Mouse (Mus musculus): Measurements from ENCODE around the gene Myoz1.

DNA sequence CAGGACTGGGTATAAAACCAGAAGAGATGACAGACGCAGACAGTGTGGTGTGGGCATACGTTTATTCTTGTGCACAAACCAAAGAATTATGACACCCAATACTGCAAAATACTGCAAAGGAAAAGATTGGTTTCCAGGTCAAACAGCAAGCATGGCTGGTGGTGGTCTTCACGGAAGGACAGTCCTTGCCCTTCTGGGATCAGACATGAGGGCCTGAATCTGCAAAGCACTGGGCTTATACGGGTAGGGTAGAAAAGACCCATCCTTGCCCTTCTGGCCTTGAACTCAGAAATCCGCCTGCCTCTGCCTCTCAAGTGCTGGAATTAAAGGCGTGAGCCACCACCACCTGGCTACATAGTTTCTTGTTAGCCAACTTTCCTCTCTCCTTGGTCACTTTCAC, 2.6 kb upstream of the Myoz1 start:
- TF ChIP-seq GATA1 (IDR thresholded peaks at IDR 0.05; ENCODE audit: borderline replicate concordance, low read length) (no peak), FLI1 (IDR thresholded peaks at IDR 0.05; ENCODE audit: low read length) (no peak)

Measured in megakaryocyte, embryonic 14.5 days (primary cell).